Comparison of ENCODE assay signal across 12 mouse cellular contexts in the genomic region with DNA sequence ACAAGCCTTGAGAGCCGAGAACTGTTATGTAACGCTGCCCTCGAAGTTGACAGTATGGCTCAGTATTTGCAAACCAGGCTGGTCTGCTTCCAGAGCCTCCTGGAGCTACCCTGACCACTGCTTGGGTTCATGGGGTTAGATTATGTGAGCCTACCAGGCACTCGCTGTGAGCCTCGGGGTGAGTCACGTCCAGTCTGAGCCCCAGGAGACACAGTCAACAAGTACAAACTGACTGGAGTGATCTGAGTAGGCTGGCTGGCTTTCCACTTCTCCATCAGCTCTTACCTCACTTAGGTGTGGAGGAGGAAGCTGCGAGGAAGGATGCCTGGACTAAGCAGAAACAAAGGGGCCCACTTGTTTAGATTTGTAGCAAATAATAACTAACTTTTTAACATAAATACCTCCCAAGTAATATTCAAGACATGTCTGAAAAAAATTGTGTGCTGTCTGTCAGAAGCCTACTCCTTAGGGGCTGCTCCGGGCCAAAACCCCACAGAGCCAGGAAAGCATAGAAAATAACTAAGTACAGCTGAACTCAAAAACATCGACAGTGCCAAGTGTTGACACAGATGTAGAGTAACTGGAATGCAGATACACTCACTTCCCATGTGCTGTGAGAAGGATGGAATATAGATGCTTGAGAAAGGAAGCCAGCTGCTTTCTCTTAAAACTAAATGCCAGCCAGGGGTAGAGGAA.
DNase-seq lines count a peak whose midpoint lies in the region; ATAC-seq lines count a peak whose summit lies in the region.
"Had no signal": no experiment of that assay in that cellular context is flagged by ENCODE, and none has a peak within 500 bp of the region (broad histone marks: within the 10 kb centered on the region; RNA-seq: fewer than 3 reads in every experiment).

No protein-coding gene starts in this region.

- H3K9me3 ChIP-seq in kidney, embryonic 16.5 days (ENCODE audit: low read length), result no peaks in the 10 kb centered on the region
- H3K9me3 ChIP-seq: midbrain, embryonic 13.5 days had no signal

- intact Hi-C loops in heart, postnatal 25 days (cut with DNase I), result loop anchor here (5.0 kb wide), 2 partner anchors 38 to 138 kb away; no protein-coding TSS in a partner anchor
- intact Hi-C loops in left cerebral cortex, postnatal 36 days (cut with DNase I), result loop anchor here (10.0 kb wide), 1 partner anchor 275 kb away; no protein-coding TSS in a partner anchor

- H3K27me3 ChIP-seq in kidney, embryonic 16.5 days (ENCODE audit: insufficient read depth, low read length), result no peaks in the 10 kb centered on the region
- H3K27me3 ChIP-seq: midbrain, embryonic 13.5 days had no signal

- H3K4me2 ChIP-seq in kidney, embryonic 16.5 days (replicated peaks; ENCODE audit: low read depth, low read length), result no peak overlapping the region
- H3K4me2 ChIP-seq: midbrain, embryonic 13.5 days had no signal

- no peak for ATAC-seq in kidney, embryonic 16.5 days (ENCODE audit: low FRiP score, low TSS enrichment)
- ATAC-seq: midbrain, embryonic 13.5 days had no signal

- WGBS in kidney, embryonic 16.5 days, result 67% methylated on average over 9 of the region's 9 CpGs

- H3K36me3 ChIP-seq in kidney, embryonic 16.5 days (ENCODE audit: insufficient read depth, low read length), result no peaks in the 10 kb centered on the region
- H3K36me3 ChIP-seq: midbrain, embryonic 13.5 days had no signal

- no peak overlapping the region for H3K4me3 ChIP-seq in kidney, embryonic 16.5 days (ENCODE audit: low read length)
- H3K4me3 ChIP-seq: midbrain, embryonic 13.5 days had no signal

- peak; percentile 27 for DNase-seq in adrenal gland, adult 2 months
- no peak for DNase-seq in adrenal gland, postnatal 4 days (ENCODE audit: low spot score in 2 of 2)
- DNase-seq in thymus, postnatal 0 days (ENCODE audit: low spot score), result peak; percentile 1
- no peak for DNase-seq in thymus, postnatal 25 days
- peak; percentile 72 for DNase-seq in heart, postnatal 25 days (ENCODE audit: low spot score)
- no peak for DNase-seq in frontal cortex, postnatal 25 days (ENCODE audit: low spot score in 2 of 2)
- DNase-seq in left cerebral cortex, postnatal 36 days (ENCODE audit: low spot score in 2 of 2), result no peak
- DNase-seq: B cell, adult 2 months; cerebellum, adult 11-12 months; kidney, postnatal 36 days had no signal

- peaks cover 11% of the 10 kb centered on the region for H3K4me1 ChIP-seq in kidney, embryonic 16.5 days (ENCODE audit: insufficient read depth, low read length)

- no peak overlapping the region for H3K9ac ChIP-seq in kidney, embryonic 16.5 days (replicated peaks; ENCODE audit: low read length)
- H3K9ac ChIP-seq: midbrain, embryonic 13.5 days had no signal

- no peak overlapping the region for H3K27ac ChIP-seq in kidney, embryonic 16.5 days (ENCODE audit: low read length)
- H3K27ac ChIP-seq: midbrain, embryonic 13.5 days had no signal

Comparison
In these comparisons a context has a peak if more than half of its experiments do, and no peak if none do; other contexts are left out.
1. DNase-seq: peak in adrenal gland, adult 2 months (single experiment), thymus, postnatal 0 days (single experiment) and heart, postnatal 25 days (single experiment); none in adrenal gland, postnatal 4 days (0 of 2), thymus, postnatal 25 days (single experiment), frontal cortex, postnatal 25 days (0 of 2) and left cerebral cortex, postnatal 36 days (0 of 2).